Comparison of ENCODE assay signal across 13 mouse cellular contexts in genomic region chrX:12249911-12250310, GRCm38 (mm10).
"Had no signal": no experiment of that assay in that cellular context is flagged by ENCODE, and none has a peak within 500 bp of the region (broad histone marks: within the 10 kb centered on the region; RNA-seq: fewer than 3 reads in every experiment).

No protein-coding gene starts in this region.

- H3K27me3 ChIP-seq: lung, embryonic 15.5 days; neural tube, embryonic 12.5 days; stomach, embryonic 15.5 days had no signal

- H3K4me2 ChIP-seq: limb, embryonic 12.5 days; liver, embryonic 15.5 days; lung, embryonic 15.5 days; neural tube, embryonic 12.5 days; stomach, embryonic 15.5 days had no signal

- H3K27ac ChIP-seq: limb, embryonic 12.5 days; liver, embryonic 15.5 days; lung, embryonic 15.5 days; midbrain, embryonic 10.5 days; neural tube, embryonic 12.5 days; stomach, embryonic 15.5 days had no signal

- H3K9ac ChIP-seq: limb, embryonic 12.5 days; liver, embryonic 15.5 days; lung, embryonic 15.5 days; neural tube, embryonic 12.5 days; stomach, embryonic 15.5 days had no signal

- H3K9me3 ChIP-seq: limb, embryonic 12.5 days; liver, embryonic 15.5 days; lung, embryonic 15.5 days; midbrain, embryonic 10.5 days; neural tube, embryonic 12.5 days; stomach, embryonic 15.5 days had no signal

- H3K36me3 ChIP-seq: limb, embryonic 12.5 days; liver, embryonic 15.5 days; lung, embryonic 15.5 days; midbrain, embryonic 10.5 days; neural tube, embryonic 12.5 days; stomach, embryonic 15.5 days had no signal

- H3K4me1 ChIP-seq: limb, embryonic 12.5 days; neural tube, embryonic 12.5 days; stomach, embryonic 15.5 days had no signal

- DNase-seq: kidney, adult 8-10 months; kidney, postnatal 25 days; liver; midbrain, embryonic 14.5 days; thymus, postnatal 4 days had no signal

- H3K4me3 ChIP-seq: limb, embryonic 12.5 days; liver, embryonic 15.5 days; lung, embryonic 15.5 days; midbrain, embryonic 10.5 days; neural tube, embryonic 12.5 days; stomach, embryonic 15.5 days had no signal

- ATAC-seq: inflammation-experienced regulatory T-cells, adult 6 months; intestine, postnatal 0 days had no signal
